In the genomic region with DNA sequence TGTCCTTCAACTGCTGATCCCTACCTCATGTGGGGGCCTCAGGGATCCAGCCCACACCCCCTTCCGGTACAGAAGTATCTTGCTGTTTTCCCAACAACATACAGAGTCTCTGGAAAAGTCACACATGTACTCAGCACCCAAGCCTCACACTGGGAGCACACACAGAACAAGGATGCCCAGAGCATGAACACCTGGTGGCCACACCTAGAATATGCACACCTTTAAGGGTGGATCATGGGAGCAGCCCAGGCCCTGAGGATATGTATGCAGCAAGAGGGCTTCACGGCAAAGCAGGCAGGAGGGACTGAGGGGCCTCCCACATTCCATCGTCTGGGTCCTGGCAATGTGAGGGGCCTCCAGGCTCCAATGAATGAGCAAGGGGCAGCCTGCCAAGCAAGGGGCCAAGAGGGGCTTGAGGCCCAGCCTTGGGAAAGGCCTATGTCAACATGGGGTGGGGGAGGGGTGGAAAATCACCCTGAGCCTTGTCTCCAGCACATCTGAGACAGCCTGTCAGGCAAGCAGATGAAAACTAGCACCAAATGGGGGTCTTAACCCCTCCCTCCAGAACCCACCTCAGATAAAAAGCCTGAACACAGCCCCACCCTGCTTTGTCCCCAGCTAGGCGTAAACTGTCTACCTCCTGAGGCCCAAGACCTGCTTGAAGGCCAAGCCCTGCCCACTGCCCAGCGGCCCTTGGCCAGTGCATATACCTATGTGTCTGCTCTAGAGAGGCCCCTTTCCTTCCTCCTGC, we compare ENCODE assay signal across 10 mouse cellular contexts. TPM values are rescaled to one million over a fixed set of nuclear protein-coding genes. Genes with fewer than 3 reads are reported as not detected.
DNase-seq lines count a peak whose midpoint lies in the region; ATAC-seq lines count a peak whose summit lies in the region.
"Had no signal": no experiment of that assay in that cellular context is flagged by ENCODE, and none has a peak within 500 bp of the region (broad histone marks: within the 10 kb centered on the region; RNA-seq: fewer than 3 reads in every experiment).

No protein-coding gene starts in this region.

- intact Hi-C loops in left cerebral cortex, postnatal 4 days (cut with DNase I), result loop anchor here (5.0 kb wide), 1 partner anchor 47 kb away; no protein-coding TSS in a partner anchor
- intact Hi-C loops in gastrocnemius, postnatal 14 days (cut with DNase I; ENCODE audit: low total_unique reads), result no loop called here

- H3K4me3 ChIP-seq in embryonic facial prominence, embryonic 14.5 days (ENCODE audit: low read depth, low read length), result no peak overlapping the region; the same call in 1 of the 2 replicates
- H3K4me3 ChIP-seq in hindbrain, embryonic 16.5 days (ENCODE audit: low read length), result no peak overlapping the region
- no peak overlapping the region for H3K4me3 ChIP-seq in midbrain, embryonic 15.5 days

- peak overlapping the region; percentile 28; the same call in 1 of the 2 replicates for H3K9ac ChIP-seq in embryonic facial prominence, embryonic 14.5 days (ENCODE audit: low read depth, low read length)
- H3K9ac ChIP-seq in hindbrain, embryonic 16.5 days (ENCODE audit: low read depth, low read length), result 0 out of 2 replicates have a peak overlapping the region, but pooled peaks have one; percentile 1
- H3K9ac ChIP-seq in midbrain, embryonic 15.5 days, result no peak overlapping the region

- peak; percentile 87 for DNase-seq in left cerebral cortex, postnatal 4 days
- no peak for DNase-seq in left cerebral cortex, adult 9 months (ENCODE audit: low spot score in 2 of 2)
- peak; percentile 96 for DNase-seq in embryonic facial prominence, embryonic 14.5 days (ENCODE audit: low spot score)
- DNase-seq in yolk sac, embryonic 10.5 days (ENCODE audit: low spot score), result no peak
- no peak for DNase-seq in adipocyte (ENCODE audit: low spot score)
- no peak for DNase-seq in gastrocnemius, postnatal 14 days
- DNase-seq: cerebellum, adult 2 months had no signal

- H3K27ac ChIP-seq in embryonic facial prominence, embryonic 14.5 days (replicated peaks; ENCODE audit: low read depth, low read length), result peak overlapping the region; percentile 87
- H3K27ac ChIP-seq in hindbrain, embryonic 16.5 days (ENCODE audit: low read depth, low read length), result peak overlapping the region; percentile 44; the same call in 1 of the 2 replicates
- peak overlapping the region; percentile 64 for H3K27ac ChIP-seq in midbrain, embryonic 15.5 days

- no peaks in the 10 kb centered on the region for H3K27me3 ChIP-seq in embryonic facial prominence, embryonic 14.5 days (replicated peaks; ENCODE audit: control insufficient read depth, insufficient read depth, low read length)
- no peaks in the 10 kb centered on the region for H3K27me3 ChIP-seq in hindbrain, embryonic 16.5 days (replicated peaks; ENCODE audit: control insufficient read depth, insufficient read depth, low read length)
- no peaks in the 10 kb centered on the region for H3K27me3 ChIP-seq in midbrain, embryonic 15.5 days (replicated peaks)

- ATAC-seq in embryonic facial prominence, embryonic 14.5 days (ENCODE audit: low read depth), result peak; percentile 84
- ATAC-seq in hindbrain, embryonic 16.5 days, result peak; percentile 43
- ATAC-seq in midbrain, embryonic 15.5 days (replicated peaks), result peak; percentile 48
- ATAC-seq: inflammation-experienced regulatory T-cells, adult 6 months had no signal

- 35% methylated on average over 5 of the region's 5 CpGs for WGBS in embryonic facial prominence, embryonic 14.5 days
- 19% methylated on average over 5 of the region's 5 CpGs for WGBS in hindbrain, embryonic 16.5 days
- 32% methylated on average over 5 of the region's 5 CpGs for WGBS in midbrain, embryonic 15.5 days

- H3K4me1 ChIP-seq in embryonic facial prominence, embryonic 14.5 days (ENCODE audit: control insufficient read depth, insufficient read depth, low read length), result peaks cover 48% of the 10 kb centered on the region
- peaks cover 52% of the 10 kb centered on the region for H3K4me1 ChIP-seq in hindbrain, embryonic 16.5 days (ENCODE audit: control insufficient read depth, insufficient read depth, low read depth, low read length)
- H3K4me1 ChIP-seq in midbrain, embryonic 15.5 days, result peaks cover 56% of the 10 kb centered on the region

- peak overlapping the region; percentile 38 for H3K4me2 ChIP-seq in embryonic facial prominence, embryonic 14.5 days (ENCODE audit: low read depth, low read length)
- H3K4me2 ChIP-seq in hindbrain, embryonic 16.5 days (ENCODE audit: low read length), result 0 out of 2 replicates have a peak overlapping the region, but pooled peaks have one; percentile 1
- H3K4me2 ChIP-seq in midbrain, embryonic 15.5 days, result no peak overlapping the region

- H3K9me3 ChIP-seq in embryonic facial prominence, embryonic 14.5 days (ENCODE audit: control insufficient read depth, low read length), result no peaks in the 10 kb centered on the region
- H3K9me3 ChIP-seq in hindbrain, embryonic 16.5 days (ENCODE audit: control insufficient read depth, low read length), result no peaks in the 10 kb centered on the region
- H3K9me3 ChIP-seq in midbrain, embryonic 15.5 days, result no peaks in the 10 kb centered on the region

- peaks cover 92% of the 10 kb centered on the region for H3K36me3 ChIP-seq in embryonic facial prominence, embryonic 14.5 days (ENCODE audit: control insufficient read depth, insufficient read depth, low read length)
- peaks cover 33% of the 10 kb centered on the region for H3K36me3 ChIP-seq in hindbrain, embryonic 16.5 days (ENCODE audit: control insufficient read depth, insufficient read depth, low read length)
- H3K36me3 ChIP-seq in midbrain, embryonic 15.5 days (replicated peaks), result peaks cover 35% of the 10 kb centered on the region

RNA-seq across cellular contexts. Expression of a gene that starts 13.9 kb away (rescaled TPM):
- total RNA-seq in left cerebral cortex, postnatal 4 days (2021), result 100 to 1,000 TPM; 279 to 286 TPM
- 76.4 and 84.0 TPM in 2 replicates for polyA plus RNA-seq in embryonic facial prominence, embryonic 14.5 days (2014; fragmentation: Nextera tagmentation; extraction: Ambion mirVana)
- 55.6 and 62.3 TPM in 2 replicates for polyA plus RNA-seq in hindbrain, embryonic 16.5 days (2015; fragmentation: Nextera tagmentation; extraction: Ambion mirVana)
- 139 and 162 TPM in 2 replicates for polyA plus RNA-seq in midbrain, embryonic 15.5 days (2015; fragmentation: Nextera tagmentation; extraction: Ambion mirVana)
- total RNA-seq in gastrocnemius, postnatal 14 days (2021), result 10 to 100 TPM; 78.3 to 89.4 TPM

RNA-seq across cellular contexts. Expression of a gene that starts 16.3 kb away (rescaled TPM):
- 10 to 100 TPM; 25.3 to 25.9 TPM for total RNA-seq in left cerebral cortex, postnatal 4 days (2021)
- 211 and 239 TPM in 2 replicates for polyA plus RNA-seq in embryonic facial prominence, embryonic 14.5 days (2014; fragmentation: Nextera tagmentation; extraction: Ambion mirVana)
- 48.1 and 57.5 TPM in 2 replicates for polyA plus RNA-seq in hindbrain, embryonic 16.5 days (2015; fragmentation: Nextera tagmentation; extraction: Ambion mirVana)
- polyA plus RNA-seq in midbrain, embryonic 15.5 days (2015; fragmentation: Nextera tagmentation; extraction: Ambion mirVana), result 51.2 and 59.2 TPM in 2 replicates
- total RNA-seq in gastrocnemius, postnatal 14 days (2021), result 10 to 100 TPM; 16.9 to 18.7 TPM

RNA-seq across cellular contexts. Expression of a gene that starts 17.9 kb away (rescaled TPM):
- 1 to 10 TPM in 1 of 2 experiments, under 1 TPM in 1; 0.62 to 1.9 TPM for total RNA-seq in left cerebral cortex, postnatal 4 days (2021)
- polyA plus RNA-seq in embryonic facial prominence, embryonic 14.5 days (2014; fragmentation: Nextera tagmentation; extraction: Ambion mirVana), result 3.7 and 3.8 TPM in 2 replicates
- 2.4 and 4.0 TPM in 2 replicates for polyA plus RNA-seq in hindbrain, embryonic 16.5 days (2015; fragmentation: Nextera tagmentation; extraction: Ambion mirVana)
- polyA plus RNA-seq in midbrain, embryonic 15.5 days (2015; fragmentation: Nextera tagmentation; extraction: Ambion mirVana), result 1.9 and 2.5 TPM in 2 replicates
- 1 to 10 TPM; 1.3 to 2.1 TPM for total RNA-seq in gastrocnemius, postnatal 14 days (2021)

RNA-seq across cellular contexts. Expression of a gene that starts 40.9 kb away (rescaled TPM):
- total RNA-seq in left cerebral cortex, postnatal 4 days (2021), result 1 to 10 TPM; 1.5 to 1.7 TPM
- 23.2 and 26.5 TPM in 2 replicates for polyA plus RNA-seq in embryonic facial prominence, embryonic 14.5 days (2014; fragmentation: Nextera tagmentation; extraction: Ambion mirVana)
- 7.7 and 7.9 TPM in 2 replicates for polyA plus RNA-seq in hindbrain, embryonic 16.5 days (2015; fragmentation: Nextera tagmentation; extraction: Ambion mirVana)
- 3.1 and 3.6 TPM in 2 replicates for polyA plus RNA-seq in midbrain, embryonic 15.5 days (2015; fragmentation: Nextera tagmentation; extraction: Ambion mirVana)
- 100 to 1,000 TPM; 462 to 471 TPM for total RNA-seq in gastrocnemius, postnatal 14 days (2021)

RNA-seq across cellular contexts. Expression of a gene that starts 59.5 kb away (rescaled TPM):
- total RNA-seq in left cerebral cortex, postnatal 4 days (2021), result 100 to 1,000 TPM; 183 to 185 TPM
- 13.3 and 14.4 TPM in 2 replicates for polyA plus RNA-seq in embryonic facial prominence, embryonic 14.5 days (2014; fragmentation: Nextera tagmentation; extraction: Ambion mirVana)
- polyA plus RNA-seq in hindbrain, embryonic 16.5 days (2015; fragmentation: Nextera tagmentation; extraction: Ambion mirVana), result 29.5 and 30.6 TPM in 2 replicates
- polyA plus RNA-seq in midbrain, embryonic 15.5 days (2015; fragmentation: Nextera tagmentation; extraction: Ambion mirVana), result 51.0 and 53.7 TPM in 2 replicates
- 10 to 100 TPM; 10.9 to 14.4 TPM for total RNA-seq in gastrocnemius, postnatal 14 days (2021)

Comparison
In these comparisons a context has a peak if more than half of its experiments do, and no peak if none do; other contexts are left out.
1. DNase-seq: peak in left cerebral cortex, postnatal 4 days (single experiment) and embryonic facial prominence, embryonic 14.5 days (single experiment); none in left cerebral cortex, adult 9 months (0 of 2), yolk sac, embryonic 10.5 days (single experiment), adipocyte (single experiment) and gastrocnemius, postnatal 14 days (single experiment).
2. Peak in every context shown above with its lines, with median percentiles within 50 percentile points of each other: ATAC-seq and H3K27ac ChIP-seq.